Mouse (Mus musculus) midbrain, embryonic 14.5 days (tissue): ENCODE results near the gene Tdg. TPM values are rescaled to one million over a fixed set of nuclear protein-coding genes. Genes with fewer than 3 reads are reported as not detected.

ENCODE experiments used
- ATAC-seq: fragments of 200-750 bp; cut with Nextera tagmentation; 2 replicates; pipeline ENCODE4 v1.8.0; 2017; ENCODE audit warnings: moderate number of reproducible peaks, moderate library complexity; ENCODE audit not compliant: low FRiP score, low TSS enrichment
- DNase-seq: peaks from one replicate; pipeline ENCODE4 v3.0.0-alpha.2; 2015
- H3K27ac ChIP-seq: fragments of 300-500 bp; sonication (generic); replicated peaks from 2 replicates; pipeline ENCODE4 v1.5.1; 2014; ENCODE audit warnings: mild to moderate bottlenecking, low read depth, low read length, moderate library complexity
- H3K27me3 ChIP-seq: fragments of 300-500 bp; sonication (generic); 2 replicates; pipeline ENCODE4 v1.6.1; 2014; ENCODE audit warnings: low read length, control low read depth, mixed read lengths; ENCODE audit not compliant: control insufficient read depth, insufficient read depth
- H3K36me3 ChIP-seq: fragments of 300-500 bp; sonication (generic); 2 replicates; pipeline ENCODE4 v1.6.1; 2014; ENCODE audit warnings: low read length, control low read depth; ENCODE audit not compliant: control insufficient read depth, insufficient read depth
- H3K4me1 ChIP-seq: fragments of 300-500 bp; sonication (generic); 2 replicates; pipeline ENCODE4 v1.6.1; 2014; ENCODE audit warnings: mild to moderate bottlenecking, antibody characterized with exemption, low read length, control low read depth; ENCODE audit not compliant: control insufficient read depth, insufficient read depth
- H3K4me2 ChIP-seq: fragments of 300-500 bp; sonication (generic); 2 replicates; pipeline ENCODE4 v1.6.1; 2014; ENCODE audit warnings: mild to moderate bottlenecking, low read length, moderate library complexity
- H3K4me3 ChIP-seq: fragments of 300-500 bp; sonication (generic); replicated peaks from 2 replicates; pipeline ENCODE4 v1.5.1; 2014; ENCODE audit warnings: low read depth, low read length
- H3K9ac ChIP-seq: fragments of 300-500 bp; sonication (generic); replicated peaks from 2 replicates; pipeline ENCODE4 v1.6.1; 2014; ENCODE audit warnings: mild to moderate bottlenecking, low read length, moderate library complexity
- H3K9me3 ChIP-seq: fragments of 300-500 bp; sonication (generic); 2 replicates; pipeline ENCODE4 v1.6.1; 2016; ENCODE audit warnings: low read length, control low read depth, mixed read lengths; ENCODE audit not compliant: control insufficient read depth
- WGBS: fragments of 180-500 bp; shearing (Covaris S2); extraction: QIAGEN DNeasy Blood & Tissue Kit; methylation state at CpG from one replicate; pipeline ENCODE4 v1.1.7; 2014; 5-methylcytosine and 5-hydroxymethylcytosine counted together
- polyA plus RNA-seq: library from polyadenylated mRNA; unstranded; fragments of >200 nt; fragmentation: Nextera tagmentation; extraction: Ambion mirVana; gene quantifications from 2 replicates; pipeline ENCODE4 v1.2.1, GENCODE M21; 2014

The Tdg gene
- polyA plus RNA-seq, 1 experiment from 2014 or later, result 204 TPM

DNA sequence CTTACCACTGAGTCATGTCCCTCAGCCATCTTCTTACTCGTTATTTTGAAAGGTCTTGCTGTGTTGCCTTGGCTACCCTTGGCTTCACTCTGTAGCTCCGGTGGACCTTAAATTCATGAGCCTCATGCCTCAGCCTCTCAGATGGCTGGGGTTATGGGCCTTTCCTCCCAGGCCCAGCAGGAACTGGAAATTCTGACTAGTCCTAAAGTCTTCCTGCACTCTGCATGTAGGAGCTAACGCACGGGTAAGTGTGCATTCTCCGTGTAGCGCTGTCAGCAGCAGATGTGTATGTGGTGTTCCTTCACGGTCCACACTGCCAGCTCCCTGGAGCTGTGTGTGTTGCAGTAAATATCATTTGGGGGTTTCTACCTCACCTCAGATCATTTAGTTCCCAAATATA, 1.5 kb downstream of the Tdg start:
- no peak for ATAC-seq
- H3K4me1 ChIP-seq, result peaks cover 15% of the 10 kb centered on the region
- DNase-seq, result no peak
- H3K9me3 ChIP-seq, result no peaks in the 10 kb centered on the region
- H3K9ac ChIP-seq, result peak overlapping the region; percentile 84; the same call in 1 of the 2 replicates
- H3K27ac ChIP-seq, result no peak overlapping the region
- peak overlapping the region; percentile 69 for H3K4me3 ChIP-seq
- no peaks in the 10 kb centered on the region for H3K27me3 ChIP-seq
- peaks cover 6% of the 10 kb centered on the region; the same call in 1 of the 2 replicates for H3K36me3 ChIP-seq
- H3K4me2 ChIP-seq, result peak overlapping the region; percentile 85
- 80% methylated on average over 7 of the region's 7 CpGs for WGBS

DNA sequence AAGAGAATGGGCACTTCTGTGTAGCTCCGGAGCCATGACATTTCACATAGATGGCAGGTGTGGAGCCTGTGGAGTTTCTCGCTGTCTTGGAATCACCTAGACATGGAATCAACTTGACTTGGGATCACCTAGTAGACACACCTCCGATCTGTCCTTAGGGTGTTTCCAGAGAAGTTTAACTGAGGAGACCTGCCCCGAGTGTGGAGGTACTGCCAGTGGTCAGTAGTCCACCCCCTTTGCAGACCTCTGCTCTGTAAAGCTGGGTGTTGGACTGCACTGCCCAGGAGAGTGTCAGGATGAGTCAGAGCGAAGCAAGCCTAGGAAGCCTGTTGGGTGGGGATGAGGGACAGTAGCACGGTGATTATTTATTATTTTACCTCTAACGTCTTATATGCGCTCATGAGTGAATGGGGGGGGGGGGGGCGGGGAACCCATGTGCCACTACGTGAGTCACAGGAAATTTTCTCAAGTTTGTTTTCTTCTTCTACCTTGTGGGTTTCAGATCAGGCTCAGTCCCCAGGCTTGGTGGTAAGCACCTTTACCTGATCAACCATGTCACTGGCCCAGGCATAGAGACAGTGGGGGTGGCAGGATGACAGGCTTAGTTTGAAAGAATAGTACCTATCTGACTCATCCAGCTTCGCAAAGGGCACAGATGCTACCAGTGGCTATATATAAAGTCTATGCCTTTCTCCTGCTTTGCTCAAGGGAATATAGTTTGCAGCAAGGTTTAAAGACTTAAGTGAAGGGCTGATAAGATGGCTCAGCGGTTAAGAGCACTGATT, 3.1 kb downstream of the Tdg start:
- Histone ChIP-seq H3K27ac (no peak overlapping the region), H3K9ac (no peak overlapping the region), H3K36me3 (peaks cover 16% of the 10 kb centered on the region), H3K4me1 (peaks cover 15% of the 10 kb centered on the region), H3K4me3 (no peak overlapping the region), H3K27me3 (no peaks in the 10 kb centered on the region), H3K4me2 (no peak overlapping the region), H3K9me3 (no peaks in the 10 kb centered on the region)
- DNase-seq (no peak), ATAC-seq (no peak)
- WGBS, result 97% methylated on average over 12 of the region's 12 CpGs

DNA sequence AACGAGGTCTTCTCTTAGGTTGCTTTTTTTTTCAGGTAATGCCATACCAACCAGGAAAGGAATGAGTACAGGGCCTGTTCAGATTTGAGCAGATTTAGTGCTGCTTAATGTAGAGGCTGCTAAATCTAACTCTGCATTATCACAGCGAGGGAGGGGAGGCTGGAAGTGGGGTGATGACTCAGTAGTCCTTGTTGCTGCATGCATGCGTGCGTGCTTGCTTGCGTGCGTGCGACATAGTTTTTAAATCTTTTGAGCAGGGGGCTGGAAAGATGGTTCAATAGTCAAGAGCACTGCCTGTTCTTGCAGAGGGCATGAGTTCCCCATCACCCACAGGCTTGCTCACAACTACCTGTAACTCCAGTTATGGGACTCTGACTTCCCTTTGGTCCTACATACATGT, 4.7 kb downstream of the Tdg start:
- no peak overlapping the region for H3K27ac ChIP-seq
- H3K4me3 ChIP-seq, result no peak overlapping the region
- H3K9me3 ChIP-seq, result no peaks in the 10 kb centered on the region
- ATAC-seq (no peak), DNase-seq (no peak)
- peaks cover 15% of the 10 kb centered on the region for H3K4me1 ChIP-seq
- H3K9ac ChIP-seq, result no peak overlapping the region
- no peak overlapping the region for H3K4me2 ChIP-seq
- WGBS, result 95% methylated on average over 7 of the region's 7 CpGs
- H3K36me3 ChIP-seq, result peaks cover 28% of the 10 kb centered on the region
- no peaks in the 10 kb centered on the region for H3K27me3 ChIP-seq

DNA sequence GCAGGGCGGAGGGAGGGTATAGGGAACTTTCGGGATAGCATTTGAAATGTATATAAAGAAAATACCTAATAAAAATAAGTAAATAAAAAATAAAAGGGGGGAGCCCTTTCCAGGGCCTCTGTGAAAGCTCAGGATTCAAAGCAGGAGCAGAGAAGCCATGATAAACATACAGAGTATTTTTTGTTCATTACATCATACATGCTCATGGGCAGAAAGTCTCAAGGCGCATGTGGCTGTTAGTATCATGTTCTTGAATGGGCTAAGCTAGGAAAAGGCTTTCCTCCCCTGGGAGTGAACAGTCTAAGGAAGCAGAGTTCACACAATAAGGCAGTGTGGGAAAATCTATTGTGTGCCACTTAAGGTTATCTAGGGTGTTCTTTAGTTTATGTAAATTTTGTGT, 6.7 kb downstream of the Tdg start:
- Histone ChIP-seq H3K36me3 (peaks cover 47% of the 10 kb centered on the region), H3K4me2 (no peak overlapping the region), H3K4me3 (no peak overlapping the region), H3K9me3 (no peaks in the 10 kb centered on the region), H3K9ac (no peak overlapping the region), H3K27ac (no peak overlapping the region), H3K4me1 (peaks cover 5% of the 10 kb centered on the region), H3K27me3 (no peaks in the 10 kb centered on the region)
- ATAC-seq, result no peak
- WGBS, result 98% methylated on average over 3 of the region's 3 CpGs
- no peak for DNase-seq

DNA sequence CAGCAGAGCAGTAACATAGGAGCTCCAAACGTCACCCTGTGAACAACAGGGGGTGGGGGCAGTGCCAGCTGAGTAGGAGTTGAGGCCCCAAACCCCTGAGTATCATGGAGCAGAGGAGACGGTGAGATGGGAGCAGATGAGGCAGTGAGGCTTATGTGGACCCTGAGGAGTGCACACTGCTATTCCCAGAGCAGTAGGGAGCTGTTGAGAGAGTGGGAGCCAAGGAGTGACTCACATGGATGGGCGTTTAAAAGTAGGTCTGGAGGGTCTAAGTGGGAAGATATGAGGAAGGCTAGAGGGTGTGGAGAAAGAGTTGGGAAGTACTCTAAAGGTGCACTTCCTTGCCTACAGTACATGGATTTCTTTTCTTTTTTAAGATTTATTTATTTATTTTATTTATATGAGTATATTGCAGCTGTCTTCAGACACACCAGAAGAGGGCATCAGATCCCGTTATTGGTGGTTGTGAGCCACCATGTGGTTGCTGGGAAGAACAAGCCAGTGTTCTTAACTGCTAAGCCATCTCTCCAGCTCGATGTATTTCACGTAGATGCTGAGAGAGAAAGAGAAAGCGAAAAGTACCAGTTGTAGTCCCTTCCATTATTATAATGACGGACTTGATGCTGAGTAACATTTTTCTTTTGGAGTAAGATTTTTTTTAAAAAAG, 9.5 kb downstream of the Tdg start:
- ATAC-seq (no peak), DNase-seq (no peak)
- Histone ChIP-seq H3K36me3 (peaks cover 67% of the 10 kb centered on the region), H3K4me1 (no peaks in the 10 kb centered on the region), H3K9ac (no peak overlapping the region), H3K4me3 (no peak overlapping the region), H3K27ac (no peak overlapping the region), H3K4me2 (no peak overlapping the region), H3K9me3 (no peaks in the 10 kb centered on the region), H3K27me3 (no peaks in the 10 kb centered on the region)
- 92% methylated on average over 8 of the region's 8 CpGs for WGBS

DNA sequence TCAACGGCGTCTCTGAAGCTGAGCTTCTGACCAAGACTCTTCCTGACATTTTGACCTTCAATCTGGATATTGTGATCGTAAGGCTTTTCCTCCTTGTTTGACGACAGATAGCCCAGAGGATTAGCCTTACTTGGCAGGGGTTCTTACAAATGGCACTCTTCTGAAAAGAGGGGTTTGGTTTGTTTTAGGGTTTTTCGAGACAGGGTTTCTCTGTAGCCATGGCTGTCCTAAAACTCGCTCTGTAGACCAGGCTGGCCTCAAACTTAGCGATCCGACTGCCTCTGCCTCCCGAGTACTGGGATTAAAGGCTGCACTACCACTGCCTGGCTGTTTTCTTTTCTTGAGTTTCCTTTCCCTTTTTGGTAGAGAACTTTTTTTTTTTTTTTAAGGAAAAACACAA, 11.9 kb downstream of the Tdg start:
- no peaks in the 10 kb centered on the region for H3K4me1 ChIP-seq
- 91% methylated on average over 9 of the region's 9 CpGs for WGBS
- DNase-seq, result no peak
- H3K27ac ChIP-seq, result no peak overlapping the region
- H3K4me3 ChIP-seq, result no peak overlapping the region
- no peaks in the 10 kb centered on the region for H3K9me3 ChIP-seq
- peaks cover 89% of the 10 kb centered on the region for H3K36me3 ChIP-seq
- H3K9ac ChIP-seq, result no peak overlapping the region
- H3K27me3 ChIP-seq, result no peaks in the 10 kb centered on the region
- no peak overlapping the region for H3K4me2 ChIP-seq
- ATAC-seq, result no peak

DNA sequence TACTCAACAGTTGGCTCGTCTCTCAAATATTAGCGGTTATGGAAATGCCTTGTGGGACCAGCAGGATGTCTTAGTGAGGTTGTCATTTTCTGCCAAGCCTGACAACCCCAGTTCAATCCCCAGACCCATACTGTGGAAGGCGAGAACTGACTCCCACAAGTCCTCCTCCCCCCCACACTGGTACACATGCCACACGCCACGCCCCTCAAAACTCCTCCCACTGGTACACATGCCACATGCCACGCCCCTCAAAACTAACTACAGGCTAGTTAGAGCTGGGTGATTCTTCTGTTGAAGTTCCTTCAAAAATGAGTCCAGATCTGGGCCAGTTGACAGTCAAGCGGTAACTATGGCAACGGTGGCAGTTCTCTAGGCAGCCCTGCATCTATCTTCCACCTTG, 16.5 kb downstream of the Tdg start:
- Histone ChIP-seq H3K9ac (no peak overlapping the region), H3K27ac (no peak overlapping the region), H3K27me3 (no peaks in the 10 kb centered on the region), H3K4me1 (no peaks in the 10 kb centered on the region), H3K36me3 (peaks cover 74% of the 10 kb centered on the region), H3K4me2 (no peak overlapping the region), H3K4me3 (no peak overlapping the region), H3K9me3 (no peaks in the 10 kb centered on the region)
- WGBS, result 96% methylated on average over 8 of the region's 8 CpGs
- no peak for DNase-seq
- no peak for ATAC-seq

DNA sequence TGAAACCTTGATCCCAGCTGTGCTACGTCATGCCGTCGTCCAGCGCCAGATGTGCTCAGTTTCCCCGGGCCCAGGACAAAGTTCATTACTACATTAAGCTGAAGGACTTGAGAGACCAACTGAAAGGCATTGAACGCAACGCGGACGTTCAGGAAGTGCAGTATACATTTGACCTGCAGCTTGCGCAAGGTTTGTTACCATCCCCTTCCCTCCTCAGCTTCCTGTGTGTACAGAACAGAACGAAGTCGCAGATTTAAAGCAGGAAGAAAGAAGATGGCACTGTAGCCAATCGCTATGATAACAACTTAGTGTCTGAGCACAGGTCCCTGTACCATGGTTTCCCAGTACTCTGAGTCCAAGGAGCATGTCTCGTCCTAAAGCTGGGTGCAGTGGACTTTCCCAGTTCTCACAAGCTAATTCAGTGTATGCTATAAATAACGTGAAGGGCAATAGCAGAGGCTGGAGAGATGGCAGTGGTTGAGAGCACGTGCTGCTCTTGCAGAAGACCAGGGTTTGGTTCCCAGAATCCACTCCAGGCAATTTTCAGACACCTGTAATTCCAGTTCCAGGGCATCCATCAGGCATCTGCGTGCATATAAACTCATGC, 17.7 kb downstream of the Tdg start:
- Histone ChIP-seq H3K4me2 (no peak overlapping the region), H3K4me1 (no peaks in the 10 kb centered on the region), H3K4me3 (no peak overlapping the region), H3K9me3 (no peaks in the 10 kb centered on the region), H3K27me3 (no peaks in the 10 kb centered on the region), H3K36me3 (peaks cover 75% of the 10 kb centered on the region), H3K27ac (no peak overlapping the region), H3K9ac (no peak overlapping the region)
- 97% methylated on average over 17 of the region's 17 CpGs for WGBS
- no peak for DNase-seq
- ATAC-seq, result no peak
